Mouse (Mus musculus): ENCODE data around the gene Opcml.

- TF ChIP-seq GATA1 (IDR thresholded peaks at IDR 0.05; ENCODE audit: low read length), result no peak
- no peak for TF ChIP-seq TAL1 (IDR thresholded peaks at IDR 0.05; ENCODE audit: low read length)
Observed at GRCm38 (mm10) chr9:28198106-28198694, 407.6 kb downstream of the Opcml start.

All from erythroblast, embryonic 14.5 days (primary cell).